Mouse (Mus musculus) CH12.LX (cell line): Measurements from ENCODE around the gene Amigo3. TPM values are rescaled to one million over a fixed set of nuclear protein-coding genes. Genes with fewer than 3 reads are reported as not detected.

Experiments
- DNase-seq: peaks from one replicate; pipeline ENCODE4 v3.0.0-alpha.2; 2013; ENCODE audit errors: extremely low read depth
- H3K27ac ChIP-seq: 2 replicates; pipeline ENCODE4 v1.5.1; 2012; ENCODE audit warnings: low read depth, mild to moderate bottlenecking, control low read depth, moderate library complexity; ENCODE audit not compliant: insufficient read depth
- H3K27me3 ChIP-seq: replicated peaks from 2 replicates; pipeline ENCODE3; 2012; ENCODE audit warnings: inconsistent platforms
- H3K36me3 ChIP-seq, 2 experiments: replicated peaks in 1 of 2; 2 replicates each; pipeline versions ENCODE3 to v1.6.1; 2012; ENCODE audit warnings: inconsistent platforms in 1 of 2, low read length in 1 of 2, mild to moderate bottlenecking in 1 of 2, mixed read lengths in 1 of 2, moderate library complexity in 1 of 2; ENCODE audit not compliant: control insufficient read depth in 1 of 2, insufficient read depth in 1 of 2
- H3K4me1 ChIP-seq, 2 experiments: 2 replicates each; pipeline ENCODE4 v1.6.1; 2012; ENCODE audit warnings: inconsistent platforms in 1 of 2, moderate library complexity in 1 of 2; ENCODE audit not compliant: insufficient read depth in 2 of 2, control insufficient read depth in 1 of 2
- H3K4me2 ChIP-seq: 2 replicates; pipeline ENCODE4 v1.6.1; 2012; ENCODE audit warnings: low read depth, mild to moderate bottlenecking, control low read depth; ENCODE audit not compliant: poor library complexity, insufficient read depth, severe bottlenecking
- H3K4me3 ChIP-seq, 3 experiments: fragments of 150-350 bp in 1 of 3; sonication (generic) in 1 of 3; replicated peaks in 1 of 3; 2 replicates each; pipeline versions ENCODE3 to v1.5.1; 2011 to 2012; ENCODE audit warnings: low read depth in 2 of 3, low read length in 2 of 3, mild to moderate bottlenecking in 2 of 3, moderate library complexity in 2 of 3, control low read depth in 1 of 3, improper control_type of control experiment in 1 of 3, inconsistent platforms in 1 of 3, mixed read lengths in 1 of 3; ENCODE audit not compliant: poor library complexity in 1 of 3
- H3K79me2 ChIP-seq: replicated peaks from 2 replicates; pipeline ENCODE4 v1.6.1; 2012; ENCODE audit warnings: mild to moderate bottlenecking, moderate library complexity; ENCODE audit not compliant: control insufficient read depth, poor library complexity, insufficient read depth, severe bottlenecking; ENCODE audit errors: extremely low read depth
- H3K9ac ChIP-seq: 2 replicates; pipeline ENCODE4 v1.6.1; 2012; ENCODE audit warnings: low read depth, mild to moderate bottlenecking, control low read depth, moderate library complexity; ENCODE audit not compliant: insufficient read depth
- H3K9me3 ChIP-seq: replicated peaks from 2 replicates; pipeline ENCODE3; 2012; ENCODE audit warnings: low read length, inconsistent platforms, mixed read lengths
- ETS1 ChIP-seq: conservative IDR thresholded peaks from 2 replicates; pipeline ENCODE4 v1.6.1; 2012; ENCODE audit warnings: low read depth, mild to moderate bottlenecking, inconsistent platforms, low read length, improper control_type of control experiment, moderate library complexity
- JUN ChIP-seq: IDR thresholded peaks from 2 replicates; pipeline ENCODE4 v1.6.1; 2011; ENCODE audit warnings: low read depth, mild to moderate bottlenecking, low read length, improper control_type of control experiment, moderate library complexity; ENCODE audit not compliant: insufficient read depth
- MAFK ChIP-seq: IDR thresholded peaks from 2 replicates; pipeline ENCODE4 v1.6.1; 2011; ENCODE audit warnings: low read length, improper control_type of control experiment; ENCODE audit not compliant: insufficient replicate concordance
- MAX ChIP-seq: IDR thresholded peaks from 2 replicates; pipeline ENCODE4 v1.6.1; 2011; ENCODE audit warnings: low read length, improper control_type of control experiment
- MAZ ChIP-seq: IDR thresholded peaks from 2 replicates; pipeline ENCODE4 v1.6.1; 2012; ENCODE audit warnings: low read depth, mild to moderate bottlenecking, inconsistent platforms, low read length, improper control_type of control experiment, moderate library complexity
- MEF2A ChIP-seq: IDR thresholded peaks from 2 replicates; pipeline ENCODE4 v1.6.1; 2014; ENCODE audit warnings: low read depth, mild to moderate bottlenecking, inconsistent platforms, low read length, improper control_type of control experiment, borderline replicate concordance
- MXI1 ChIP-seq: IDR thresholded peaks from 2 replicates; pipeline ENCODE4 v1.6.1; 2011; ENCODE audit warnings: mild to moderate bottlenecking, low read depth, low read length, improper control_type of control experiment
- MYC ChIP-seq: IDR thresholded peaks from 2 replicates; pipeline ENCODE4 v1.6.1; 2011; ENCODE audit warnings: low read depth, mild to moderate bottlenecking, improper control_type of control experiment, low read length
- NELFE ChIP-seq: IDR thresholded peaks from 2 replicates; pipeline ENCODE4 v1.6.1; 2011; ENCODE audit warnings: low read depth, low read length, improper control_type of control experiment
- NRF1 ChIP-seq: IDR thresholded peaks from 2 replicates; pipeline ENCODE4 v1.6.1; 2014; ENCODE audit warnings: low read depth, mild to moderate bottlenecking, inconsistent platforms, low read length, improper control_type of control experiment, moderate library complexity
- RAD21 ChIP-seq: IDR thresholded peaks from 2 replicates; pipeline ENCODE4 v1.6.1; 2011; ENCODE audit warnings: low read depth, mild to moderate bottlenecking, low read length, improper control_type of control experiment, moderate library complexity
- RCOR1 ChIP-seq: conservative IDR thresholded peaks from 2 replicates; pipeline ENCODE4 v1.6.1; 2012; ENCODE audit warnings: low read depth, mild to moderate bottlenecking, inconsistent platforms, low read length, improper control_type of control experiment
- SIN3A ChIP-seq: IDR thresholded peaks from 2 replicates; pipeline ENCODE4 v1.6.1; 2012; ENCODE audit warnings: low read length, improper control_type of control experiment, inconsistent platforms
- TCF12 ChIP-seq: IDR thresholded peaks from 2 replicates; pipeline ENCODE4 v1.6.1; 2014; ENCODE audit warnings: low read depth, mild to moderate bottlenecking, inconsistent platforms, low read length, improper control_type of control experiment
- UBTF ChIP-seq: IDR thresholded peaks from 2 replicates; pipeline ENCODE4 v1.6.1; 2012; ENCODE audit warnings: low read depth, mild to moderate bottlenecking, inconsistent platforms, low read length, improper control_type of control experiment, moderate library complexity
- ZC3H11A ChIP-seq: IDR thresholded peaks from 2 replicates; pipeline ENCODE4 v1.6.1; 2012; ENCODE audit warnings: low read depth, mild to moderate bottlenecking, inconsistent platforms, low read length, improper control_type of control experiment
- ZMIZ1 ChIP-seq: IDR thresholded peaks from 2 replicates; pipeline ENCODE4 v1.6.1; 2012; ENCODE audit warnings: low read depth, mild to moderate bottlenecking, inconsistent platforms, low read length, improper control_type of control experiment
- ZNF384 ChIP-seq: IDR thresholded peaks from 2 replicates; pipeline ENCODE4 v1.6.1; 2012; ENCODE audit warnings: low read depth, low read length, improper control_type of control experiment, inconsistent platforms
- dilution Hi-C: fragments of 300-500 bp; cut with MboI; formaldehyde crosslinking; loops from 2 replicates; pipeline ENCODE4 v1.14.3; 2020; ENCODE audit warnings: low sequenced_read_pairs; ENCODE audit not compliant: extremely low pct_unique_long_range_greater_than_20kb, extremely low pct_ligation_motif_present
- in situ Hi-C: fragments of 300-500 bp; cut with MboI; formaldehyde crosslinking; loops from 3 replicates; pipeline ENCODE4 v1.14.3; 2019; ENCODE audit warnings: low sequenced_read_pairs, low pct_ligation_motif_present, low pct_unique_long_range_greater_than_20kb, mixed read lengths
- polyA plus RNA-seq: library from polyadenylated mRNA; unstranded; fragments of >175 nt; gene quantifications from 2 replicates; pipeline ENCODE4 v1.2.1, GENCODE M21; 2012; ENCODE audit warnings: low read depth; ENCODE audit not compliant: insufficient read length
- total RNA-seq, 2 experiments: library from RNA; depleted of rRNA; stranded (reverse); fragments of 300-350 nt in 1 of 2; fragments of >200 nt in 1 of 2; gene quantifications; 2 replicates each; pipeline ENCODE4 v1.2.3; 2012 to 2014

The Amigo3 gene
- total and polyA plus RNA-seq, 3 experiments = 2.0 to 4.4 (median 2.2) TPM

DNA sequence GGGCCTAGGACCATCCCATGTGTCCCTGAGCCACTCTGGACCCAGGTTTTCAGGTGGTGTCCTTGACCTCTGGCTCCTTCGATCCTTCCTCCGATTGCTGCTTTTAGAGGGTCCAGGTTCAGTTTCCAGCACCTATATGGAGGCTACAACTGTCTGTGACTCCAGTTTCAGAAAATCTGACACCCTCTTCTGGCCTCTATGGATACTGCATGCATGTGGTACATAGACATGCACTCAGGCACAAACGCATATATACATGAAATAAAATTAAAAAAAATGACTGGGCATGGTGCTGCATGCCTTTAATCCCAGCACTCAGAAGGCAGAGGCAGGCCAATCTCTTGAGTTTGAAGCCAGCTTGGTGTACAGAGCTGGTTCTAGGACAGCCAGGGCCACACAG lies 25.1 kb upstream of the Amigo3 start:
- in situ Hi-C loops = no loop called here
- Histone ChIP-seq H3K4me3 (no peak overlapping the region), H3K36me3 (peaks cover 43 to 64% of the 10 kb centered on the region in 2 experiments), H3K79me2 (no peaks in the 10 kb centered on the region; the same call in 1 of the 2 replicates)
- DNase-seq = no peak
- TF ChIP-seq MXI1 (no peak), MAX (no peak), ZNF384 (no peak), ETS1 (no peak), SIN3A (no peak)
- TF ChIP-seq, all 38 proteins: peak for 0
- H3K27ac ChIP-seq = no peak overlapping the region
- dilution Hi-C loops = no loop called here
- H3K4me2 ChIP-seq = no peak overlapping the region
- no peaks in the 10 kb centered on the region for H3K4me1 ChIP-seq
- H3K9me3 ChIP-seq = peaks cover 3% of the 10 kb centered on the region
- H3K27me3 ChIP-seq = no peaks in the 10 kb centered on the region
- no peak overlapping the region for H3K9ac ChIP-seq

GRCm38 (mm10) chr9:108032126-108032525 lies 20.8 kb upstream of the Amigo3 start:
- H3K9me3 ChIP-seq = peaks cover 3% of the 10 kb centered on the region
- H3K36me3 ChIP-seq = peaks cover 20 to 43% of the 10 kb centered on the region in 2 experiments
- no peak overlapping the region for H3K9ac ChIP-seq
- H3K4me3 ChIP-seq = no peak overlapping the region
- peaks cover 7 to 30% of the 10 kb centered on the region in 2 experiments for H3K4me1 ChIP-seq
- no peak overlapping the region for H3K27ac ChIP-seq
- no peak overlapping the region for H3K4me2 ChIP-seq
- no peak for DNase-seq
- in situ Hi-C loops = no loop called here
- no peaks in the 10 kb centered on the region for H3K27me3 ChIP-seq
- TF ChIP-seq JUN (no peak), RCOR1 (no peak), TCF12 (no peak), NRF1 (no peak), MAZ (no peak), MAX (no peak), ZMIZ1 (no peak), ZNF384 (no peak), NELFE (no peak), MEF2A (no peak), UBTF (no peak), MYC (no peak), RAD21 (no peak), MAFK (no peak), ZC3H11A (no peak)
- dilution Hi-C loops = no loop called here
- H3K79me2 ChIP-seq = peaks cover 3% of the 10 kb centered on the region; the same call in 1 of the 2 replicates
